Mouse (Mus musculus) layer of hippocampus, adult 18-20 months (tissue): Measurements from ENCODE around the gene Hdlbp. TPM values are rescaled to one million over a fixed set of nuclear protein-coding genes. Genes with fewer than 3 reads are reported as not detected.
A peak's percentile ranks its signal among the peaks of the same experiment; 100 is the strongest.
"Not testable (repeated sequence)": the region's sequence is repeated elsewhere in the genome, so short reads cannot be mapped to it uniquely, and the experiment has no call there.

Experiments
- DNase-seq, 2 experiments: peaks; one replicate each; pipeline ENCODE4 v3.0.0; 2022; ENCODE audit warnings: low spot score in 2 of 2
- long read RNA-seq: library from polyadenylated mRNA; stranded (forward); transcript quantifications from one replicate; pipeline ENCODE4 v2.0.0, GENCODE M21; 2021
- total RNA-seq, 2 experiments: library from RNA; stranded (reverse); gene quantifications; 2 replicates each; pipeline ENCODE4 v1.2.3; 2021

The Hdlbp gene
- total RNA-seq, result 100 to 1,000 TPM; 153 to 156 TPM
- long read RNA-seq, full-length matches to known transcripts, result 75 of 139 reads
- long read RNA-seq, partial matches to known transcripts, result 17 of 139 reads
- long read RNA-seq, other reads (novel, unspliced or antisense), result 47 of 139 reads

DNA sequence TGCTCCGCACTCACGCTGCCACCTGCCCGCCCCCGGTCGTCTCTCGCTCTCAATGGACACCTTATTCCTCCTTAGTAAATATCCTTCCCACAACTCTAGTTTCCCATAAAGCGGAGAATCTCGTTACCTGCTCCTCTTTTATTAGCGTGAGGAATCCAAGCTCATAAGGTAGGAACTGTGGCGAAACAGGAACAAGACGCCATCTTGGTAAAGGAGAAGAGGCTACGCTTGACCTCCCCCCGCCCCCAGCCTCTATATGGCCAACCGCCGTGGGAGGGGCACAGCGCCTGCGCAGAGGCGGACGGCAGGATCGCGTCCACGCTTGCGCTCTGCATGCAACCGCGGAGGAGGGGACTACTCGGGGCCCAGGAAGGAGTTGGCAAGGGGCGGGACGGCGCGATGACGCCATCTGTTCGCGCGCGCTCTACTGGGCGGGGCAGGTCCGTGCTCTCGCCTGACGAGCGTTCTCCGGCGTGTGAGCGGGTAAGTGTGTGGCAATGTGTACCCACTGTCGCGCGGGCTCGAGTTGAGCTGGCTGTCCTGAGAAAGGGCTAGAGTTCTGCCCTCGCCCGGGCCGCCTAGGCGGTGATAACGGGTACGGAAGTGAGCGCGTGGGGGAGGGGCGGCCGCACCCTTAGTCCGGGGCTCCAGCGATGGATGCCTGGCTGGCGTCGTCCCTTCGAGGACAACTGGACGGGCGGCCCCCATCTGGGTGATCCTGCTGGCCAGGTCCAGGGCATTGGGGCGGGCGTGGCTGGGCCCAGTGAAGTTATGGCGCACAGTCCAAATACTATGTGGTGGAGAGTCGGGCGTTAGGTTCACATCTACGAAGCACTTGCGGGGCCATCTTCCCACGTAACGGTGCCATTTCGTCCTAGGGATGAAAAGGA is at the start of gene Hdlbp:
Hdlbp (minus strand) TSS at position 230 of the 890 bp plus-strand sequence.
- DNase-seq, result peak; percentile 99

DNA sequence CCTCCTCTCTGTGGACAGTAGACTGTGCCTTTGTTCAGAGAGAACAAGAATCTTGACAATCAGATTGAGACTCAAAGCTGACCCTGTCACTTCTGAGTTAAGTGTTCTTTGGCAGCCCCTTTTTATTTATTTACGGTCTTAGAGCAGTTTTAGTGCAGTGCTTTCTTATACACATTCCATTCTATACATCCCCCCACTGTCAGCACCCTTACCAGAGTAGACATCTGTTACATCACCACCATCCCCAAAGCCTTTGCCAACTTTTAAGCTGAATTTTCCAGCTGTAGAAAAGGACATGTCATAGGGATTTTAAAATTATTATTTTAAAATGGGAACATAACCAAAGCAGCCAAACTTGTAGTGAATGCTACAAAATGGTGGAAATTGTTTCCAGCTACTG is 43.7 kb upstream of the Hdlbp start:
- no peak for DNase-seq

DNA sequence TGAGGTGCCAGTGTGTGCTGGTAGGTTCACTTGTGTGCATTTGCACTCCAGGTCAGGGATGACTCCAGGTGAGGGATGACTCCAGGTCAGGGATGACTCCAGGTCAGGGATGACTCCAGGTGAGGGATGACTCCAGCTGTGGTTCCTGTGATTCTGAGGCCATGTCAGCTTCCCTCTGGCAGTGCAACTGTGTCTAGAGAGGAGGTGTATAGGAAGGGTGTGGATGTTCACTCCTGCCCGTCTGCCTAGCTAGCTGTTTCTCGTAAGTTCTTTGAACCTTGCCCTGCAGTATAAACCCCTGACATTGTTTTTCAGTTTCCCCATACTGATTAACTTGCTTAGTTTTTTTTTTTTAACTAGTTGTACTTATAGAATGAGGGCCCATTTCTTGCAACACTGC is 42.9 kb upstream of the Hdlbp start:
- no peak for DNase-seq

DNA sequence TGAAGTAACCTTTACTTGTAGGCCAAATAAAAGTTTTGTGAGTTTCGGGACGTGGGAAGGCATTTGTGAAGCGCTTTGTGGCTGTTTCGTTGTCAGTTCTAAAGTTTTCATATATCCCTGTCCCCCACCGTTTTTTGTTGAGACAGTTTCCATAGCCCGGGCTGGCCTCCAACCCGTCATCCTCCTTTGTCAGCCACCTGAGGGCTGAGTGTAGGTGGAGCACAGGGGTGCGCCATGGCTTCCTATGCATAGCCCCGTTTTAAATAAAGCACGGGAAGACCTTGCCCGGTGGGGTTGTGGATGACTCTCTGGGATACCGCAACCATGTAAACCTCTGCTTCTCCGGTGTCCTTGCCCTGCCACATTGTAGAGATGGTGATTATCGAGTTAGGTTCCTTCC is 34.6 kb upstream of the Hdlbp start:
- DNase-seq, result no peak

DNA sequence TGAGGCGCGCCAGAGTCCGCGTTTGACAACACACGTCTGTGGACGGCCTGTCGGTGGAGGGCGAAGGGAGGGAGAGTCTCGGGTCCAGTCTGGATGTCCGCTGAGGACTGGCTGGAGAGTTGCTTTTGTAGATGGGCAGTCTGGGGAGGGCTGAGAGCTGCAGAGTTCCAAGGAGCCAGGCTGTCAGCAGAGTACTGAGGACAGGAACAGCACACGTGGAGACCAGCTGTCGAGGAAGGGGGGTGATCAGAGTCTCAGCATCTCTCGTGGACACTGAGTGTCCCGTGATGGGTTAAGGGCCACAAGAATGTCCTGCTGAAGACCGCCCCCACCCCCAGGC is 33.7 kb upstream of the Hdlbp start:
- DNase-seq, result peak in 1 of 2 experiments; percentile 6

DNA sequence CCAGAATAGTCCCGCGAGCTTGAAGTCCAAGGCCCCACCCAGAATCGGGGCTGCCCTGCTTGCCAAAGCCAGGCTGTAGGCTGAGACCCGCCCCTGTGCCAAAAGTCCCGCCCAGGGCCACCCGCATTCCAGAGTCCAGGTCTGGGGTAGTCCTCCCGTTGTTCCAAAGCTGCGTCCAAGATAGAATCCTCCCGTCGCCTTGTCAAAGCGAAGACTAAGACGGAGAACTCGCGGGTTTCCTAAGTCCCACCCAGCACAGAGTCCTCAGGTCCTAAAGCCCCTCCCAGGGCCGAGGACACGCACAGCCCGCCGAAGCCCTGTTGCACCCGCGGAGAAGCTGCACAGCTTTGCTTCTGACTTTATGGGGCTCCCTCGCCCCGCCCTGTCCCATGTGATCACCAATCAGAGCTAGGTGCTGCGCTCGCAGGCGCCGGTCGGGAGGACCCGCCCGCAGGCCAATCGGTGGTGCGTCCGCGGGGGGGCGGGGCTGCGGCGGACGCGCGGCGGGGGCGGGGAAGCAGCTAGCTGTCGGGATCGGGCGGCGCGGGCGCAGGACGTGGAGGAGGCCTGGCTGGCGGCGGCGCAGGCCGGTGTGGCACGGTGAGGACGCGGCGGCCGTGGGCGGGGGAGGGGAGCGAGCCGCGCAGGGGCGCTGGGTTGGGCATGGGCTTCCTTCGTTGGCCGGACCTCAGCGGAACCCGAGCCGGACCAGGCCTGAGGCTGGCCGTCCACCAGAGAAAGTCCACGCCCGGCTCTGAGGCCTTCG is 33.2 kb upstream of the Hdlbp start, which contains the start of gene Farp2:
Farp2 (plus strand) TSS at position 495 of the 766 bp plus-strand sequence.
- DNase-seq, result peak; percentile 92 to 95

DNA sequence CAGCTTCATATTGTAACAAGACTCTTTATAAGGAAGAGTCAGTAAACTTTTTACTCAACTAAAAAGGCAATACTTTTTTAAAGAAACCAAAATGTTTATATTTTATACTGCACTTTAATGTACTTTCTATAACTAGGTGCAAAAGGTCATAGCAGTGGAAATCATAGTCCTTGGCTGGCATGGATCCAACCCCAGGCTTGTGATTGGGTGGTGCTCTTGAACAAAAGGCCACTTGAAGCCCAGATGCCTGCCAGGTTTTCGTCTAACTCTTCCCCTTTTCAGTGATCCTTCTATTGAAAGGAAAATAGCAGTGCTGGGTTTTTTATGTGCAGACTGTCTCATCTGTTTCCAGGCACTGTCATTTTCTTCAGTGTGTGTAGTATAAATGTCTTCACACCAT is 30.0 kb upstream of the Hdlbp start:
- DNase-seq, result not testable (repeated sequence)

DNA sequence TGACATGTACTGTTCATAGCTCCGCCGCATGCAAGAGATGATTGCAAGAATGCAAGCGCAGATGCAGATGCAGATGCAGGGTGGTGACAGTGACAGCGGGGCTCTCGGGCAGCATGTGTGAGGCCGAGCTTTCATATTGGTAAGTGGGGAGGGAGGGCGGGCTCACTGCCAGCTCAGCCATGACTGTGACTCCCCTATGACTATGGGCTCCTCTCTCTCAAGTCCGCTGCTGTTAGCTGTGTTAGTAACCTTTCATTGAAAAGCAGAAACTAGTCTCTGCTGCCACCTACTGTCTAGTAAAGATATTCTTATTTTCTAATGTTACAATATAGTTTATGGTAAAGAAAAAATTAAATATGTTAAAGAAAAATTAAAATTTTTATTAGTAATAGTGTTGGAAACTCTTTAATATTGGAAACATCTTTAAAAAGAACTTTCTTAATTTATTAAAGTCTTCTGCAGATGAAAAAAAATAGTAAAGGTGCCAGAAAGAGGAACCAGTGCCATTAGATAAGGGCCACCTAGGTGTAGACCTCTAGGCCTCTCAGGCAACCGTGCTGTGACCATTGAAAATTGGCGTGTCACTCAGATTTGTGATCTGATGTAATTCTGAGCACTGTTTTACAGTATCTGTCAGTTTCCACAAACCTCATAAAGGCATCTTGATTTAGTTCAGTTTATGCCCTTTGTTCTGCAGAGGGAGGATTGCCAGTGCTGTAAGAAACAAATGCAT is 28.5 kb upstream of the Hdlbp start:
- DNase-seq, result peak in 1 of 2 experiments; percentile 44

DNA sequence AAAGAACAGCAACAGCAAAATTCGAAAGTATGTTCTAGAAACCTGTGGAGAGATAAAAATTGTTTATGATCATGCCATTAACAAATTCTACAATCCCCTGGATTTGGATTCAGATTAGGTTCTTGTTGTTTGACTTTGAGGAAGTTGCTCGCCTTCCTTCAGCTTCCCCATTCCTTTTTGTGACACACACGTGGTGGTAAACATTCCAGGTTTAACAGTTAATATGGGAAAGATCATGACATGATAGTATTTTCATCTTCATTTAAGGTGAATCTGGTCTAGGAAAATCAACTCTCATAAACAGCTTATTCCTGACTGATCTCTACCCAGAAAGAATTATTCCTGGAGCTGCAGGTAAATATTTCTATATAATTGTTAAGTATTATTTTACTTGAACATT is 16.7 kb upstream of the Hdlbp start:
- DNase-seq, result no peak

DNA sequence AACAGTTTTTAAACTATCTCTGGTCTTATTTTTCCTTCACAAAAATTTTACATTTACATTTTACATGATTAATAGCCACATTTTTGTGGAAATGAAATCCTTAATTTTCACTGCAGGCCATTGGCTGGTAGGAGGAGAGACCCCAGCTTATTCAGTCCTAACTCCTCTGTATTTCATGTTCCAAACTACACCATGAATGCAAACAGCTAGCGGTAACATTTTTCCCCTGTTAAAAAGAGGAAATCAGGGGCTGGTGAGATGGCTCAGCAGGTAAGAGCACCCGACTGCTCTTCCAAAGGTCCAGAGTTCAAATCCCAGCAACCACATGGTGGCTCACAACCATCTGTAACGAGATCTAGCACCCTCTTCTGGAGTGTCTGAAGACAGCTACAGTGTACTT is 7.7 kb upstream of the Hdlbp start:
- not testable (repeated sequence) for DNase-seq

DNA sequence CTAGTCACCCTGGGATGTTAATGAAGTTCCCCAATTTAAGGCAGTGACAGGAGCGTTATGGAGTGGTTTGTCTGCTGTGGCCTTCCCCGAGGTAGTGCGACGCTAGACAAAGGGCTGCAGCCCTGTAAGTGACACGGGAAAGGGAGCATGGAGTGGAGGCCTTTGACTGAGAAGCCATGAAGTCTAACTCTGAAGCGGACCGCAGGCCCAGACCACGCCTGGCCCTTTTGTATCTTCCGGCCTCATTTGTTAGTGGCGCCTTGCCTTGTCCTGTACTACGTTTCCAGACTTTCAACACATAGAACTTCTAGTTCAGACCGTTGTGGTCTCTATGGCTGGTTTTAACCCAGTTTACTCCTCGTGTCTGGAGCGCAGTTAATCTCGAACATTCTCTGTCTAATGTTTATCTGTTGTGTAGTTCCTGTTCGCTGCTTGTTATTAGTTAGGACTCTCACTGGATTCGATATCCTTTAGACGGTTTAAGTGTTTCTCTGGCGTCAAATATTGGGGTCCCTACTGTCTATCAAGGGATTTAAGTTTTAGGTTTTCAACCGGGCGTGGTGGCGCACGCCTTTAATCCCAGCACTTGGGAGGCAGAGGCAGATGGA is 965 bp upstream of the Hdlbp start:
- peak in 1 of 2 experiments; percentile 7 for DNase-seq

DNA sequence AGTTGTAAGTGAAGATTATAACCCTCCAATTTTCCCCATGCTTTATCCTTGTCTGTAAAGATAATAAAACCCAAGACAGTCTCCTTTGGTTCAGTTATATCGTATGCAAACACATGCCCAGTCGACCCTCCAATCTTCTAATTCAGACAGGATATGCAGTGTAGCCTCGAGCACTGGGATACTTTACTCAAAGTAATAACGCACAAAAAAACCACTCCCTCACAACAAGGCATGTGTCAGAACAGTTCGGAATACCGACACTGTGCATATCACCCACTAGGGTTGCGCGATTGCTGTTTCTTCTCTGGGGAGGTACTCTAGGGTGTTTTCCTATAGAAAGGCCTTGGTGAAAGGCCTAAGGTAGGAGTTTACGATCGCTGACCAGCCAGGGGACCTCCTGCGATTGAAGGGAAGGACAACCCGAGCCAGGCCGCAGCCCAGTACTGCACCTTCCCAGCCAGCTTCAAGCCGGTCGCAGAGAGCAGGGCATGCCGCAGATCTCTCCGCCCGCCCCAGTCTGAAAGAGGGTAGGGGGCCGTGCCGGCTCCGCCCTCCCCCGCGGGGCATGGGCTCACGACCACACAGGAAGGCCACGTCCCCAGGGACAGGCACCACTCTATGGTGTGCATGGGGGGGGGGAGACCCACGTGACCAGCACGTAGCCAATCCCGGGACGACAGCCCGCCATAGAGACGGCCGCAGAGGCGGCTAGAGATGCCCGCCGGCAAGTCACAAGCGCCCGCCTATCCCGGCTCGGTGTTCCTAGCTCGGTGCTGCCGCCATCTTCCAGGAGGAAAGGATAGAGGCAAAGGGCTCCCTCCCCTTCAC is 643 bp downstream of the Hdlbp start:
- peak; percentile 97 to 99 for DNase-seq

DNA sequence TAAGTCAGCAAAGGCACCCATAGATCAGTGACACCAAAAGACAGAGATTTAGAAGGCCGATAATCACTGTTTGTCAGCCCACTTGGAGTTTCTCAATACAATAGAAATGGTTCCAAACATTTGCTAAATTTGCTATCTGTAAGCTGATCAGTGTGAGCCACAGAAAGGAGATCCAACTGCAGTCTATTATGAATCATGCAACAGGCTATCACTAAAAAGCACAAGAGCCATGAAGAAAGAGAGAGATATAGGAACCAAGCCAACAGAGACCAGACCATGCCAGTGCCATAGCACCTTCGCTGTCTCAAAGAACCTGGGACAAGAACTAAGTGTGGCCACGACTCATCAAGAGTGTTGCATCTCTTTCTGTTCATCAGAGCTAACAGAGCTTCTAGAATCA is 2.9 kb downstream of the Hdlbp start:
- DNase-seq, result no peak

DNA sequence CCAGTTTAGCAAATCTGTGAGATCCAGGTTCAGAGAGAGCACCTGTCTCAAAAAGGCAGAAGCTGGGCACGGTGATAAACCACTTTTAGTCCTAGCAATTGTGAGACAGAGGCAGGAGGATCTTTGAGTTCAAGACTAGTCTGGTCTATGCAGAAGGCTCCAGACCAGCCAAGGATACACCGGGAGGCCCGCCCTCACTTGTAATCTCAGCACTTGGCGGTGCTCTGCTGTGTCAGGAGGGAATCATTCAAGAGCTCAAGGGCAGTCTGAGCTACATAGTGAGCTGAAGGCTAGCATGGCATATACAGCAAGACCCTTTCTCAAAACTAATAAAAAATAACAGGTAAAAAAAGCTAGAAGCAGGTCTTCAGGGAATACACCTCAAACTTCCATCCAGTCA is 10.0 kb downstream of the Hdlbp start:
- no peak for DNase-seq

DNA sequence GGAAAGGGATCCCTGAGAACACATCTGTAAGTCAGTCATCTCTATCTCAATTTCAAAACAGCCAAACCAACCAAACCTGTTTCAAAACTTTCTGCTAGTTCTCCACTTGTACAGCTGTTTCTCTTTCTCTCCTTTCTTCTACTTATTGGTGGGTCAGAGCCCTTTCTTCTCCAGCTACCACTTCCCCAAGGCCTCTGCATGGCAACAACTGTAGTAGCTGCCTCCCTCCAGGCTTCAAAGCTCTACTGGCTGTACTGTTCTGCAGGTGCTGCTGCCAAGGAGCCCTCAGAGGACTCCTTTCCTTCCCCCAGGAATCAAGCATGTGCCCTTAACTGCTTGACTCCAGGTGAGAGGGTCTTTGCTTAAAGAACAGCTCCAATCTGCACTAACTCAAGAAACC is 12.9 kb downstream of the Hdlbp start:
- DNase-seq, result no peak

DNA sequence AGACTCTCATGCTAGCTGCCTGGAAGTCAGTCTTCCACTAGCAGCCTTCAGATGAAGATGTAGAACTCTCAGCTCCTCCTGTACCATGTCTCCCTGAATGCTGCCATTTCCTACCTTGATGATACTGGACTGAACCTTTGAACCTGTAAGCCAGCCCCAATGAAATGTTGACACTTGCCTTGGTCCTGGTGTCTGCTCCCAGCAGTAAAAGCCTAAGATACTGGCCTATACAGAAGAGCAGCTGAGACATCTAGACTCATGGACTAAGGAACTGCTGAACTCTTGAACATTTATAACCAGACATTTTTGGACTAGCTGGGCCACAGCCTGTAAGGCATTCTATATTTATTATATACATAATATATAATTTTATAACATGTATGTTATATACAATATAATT is 13.5 kb downstream of the Hdlbp start:
- DNase-seq, result no peak

DNA sequence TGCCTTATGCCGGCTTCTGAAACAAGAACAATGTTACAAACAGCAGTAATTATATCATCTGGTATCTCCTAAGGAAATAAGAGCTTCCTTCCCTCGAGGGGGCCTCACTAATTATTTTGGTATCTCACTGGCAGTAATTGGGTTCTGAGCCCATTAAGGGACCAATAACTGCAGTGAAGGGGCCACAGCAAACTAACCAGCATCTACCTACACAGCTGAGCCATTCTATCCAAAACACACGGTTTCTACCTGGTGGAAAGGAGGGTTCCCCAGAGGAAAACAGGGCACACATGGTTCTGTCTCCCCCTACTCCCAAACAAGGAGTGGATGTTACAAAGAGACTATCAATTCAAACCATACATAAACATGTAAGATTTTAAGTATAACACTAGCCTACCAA is 19.5 kb downstream of the Hdlbp start:
- no peak for DNase-seq

DNA sequence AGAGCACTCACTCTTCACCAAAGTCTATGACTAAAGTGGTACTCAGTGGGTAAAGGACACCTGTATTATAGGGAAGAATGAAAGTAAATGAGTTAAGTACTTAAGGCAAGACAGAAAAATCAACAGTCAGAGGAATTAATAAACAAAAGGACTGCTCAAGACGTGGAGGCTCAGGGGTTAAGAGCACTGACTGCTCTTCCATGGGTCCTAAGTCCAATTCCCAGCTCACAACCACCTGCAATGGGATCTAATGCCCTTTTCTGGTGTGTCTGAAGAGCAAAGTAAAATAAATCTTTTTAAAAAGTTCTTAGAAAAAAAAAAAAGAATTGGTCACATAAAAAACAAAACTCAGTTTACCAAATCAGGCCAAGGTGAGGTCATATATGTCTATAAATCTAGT is 20.3 kb downstream of the Hdlbp start:
- DNase-seq, result no peak

DNA sequence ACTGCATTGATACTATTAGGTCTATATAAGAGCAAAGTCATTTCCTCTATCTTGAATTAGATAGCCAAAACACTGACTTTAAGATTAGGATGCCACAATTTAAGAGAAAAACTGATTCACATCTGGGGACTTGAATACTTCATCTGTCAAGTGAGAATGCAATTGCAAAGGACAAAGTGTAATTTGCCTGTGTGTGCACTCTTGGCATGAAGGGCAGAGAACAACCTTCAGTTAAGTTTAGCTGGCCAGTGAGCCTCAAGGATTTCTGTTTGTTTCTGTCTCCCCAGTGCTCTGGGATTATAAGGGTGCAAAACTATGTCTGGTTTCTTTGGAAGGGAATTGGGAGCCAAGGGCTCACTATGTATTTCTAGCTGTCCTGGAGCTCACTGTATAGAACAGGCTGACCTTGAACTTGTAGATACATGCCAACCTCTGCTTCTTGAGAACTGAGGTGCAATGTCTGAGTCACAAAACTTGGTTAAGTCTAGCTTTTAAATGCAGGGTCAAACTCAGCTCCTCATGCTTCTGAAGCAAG is 24.8 kb downstream of the Hdlbp start:
- DNase-seq, result no peak

DNA sequence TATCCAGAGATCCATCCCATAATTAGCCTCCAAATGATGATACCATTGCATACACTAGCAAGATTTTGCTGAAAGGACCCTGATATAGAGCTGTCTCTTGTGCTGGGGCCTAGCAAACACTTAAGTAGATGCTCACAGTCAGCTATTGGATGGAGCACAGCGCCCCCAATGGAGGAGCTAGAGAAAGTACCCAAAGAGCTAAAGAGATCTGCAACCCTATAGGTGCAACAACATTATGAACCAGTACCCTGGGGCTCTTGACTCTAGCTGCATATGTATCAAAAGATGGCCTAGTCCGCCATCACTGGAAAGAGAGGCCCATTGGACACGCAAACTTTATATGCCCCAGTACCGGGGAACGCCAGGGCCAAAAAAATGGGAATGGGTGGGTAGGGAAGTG is 28.5 kb downstream of the Hdlbp start:
- DNase-seq, result not testable (repeated sequence)
